Mouse (Mus musculus) testis, adult 2 months (tissue): ENCODE data around the gene Stam2. TPM values are rescaled to one million over a fixed set of nuclear protein-coding genes. Genes with fewer than 3 reads are reported as not detected.

Source experiments
- H3K27ac ChIP-seq: fragments of 200-500 bp; 2 replicates; pipeline ENCODE4 v1.5.1; 2012; ENCODE audit warnings: low read depth, low read length; ENCODE audit not compliant: control insufficient read depth, insufficient read depth
- H3K27me3 ChIP-seq: fragments of 200-500 bp; 2 replicates; pipeline ENCODE4 v1.6.1; 2012; ENCODE audit warnings: mild to moderate bottlenecking, low read length, moderate library complexity; ENCODE audit not compliant: control insufficient read depth, insufficient read depth
- H3K36me3 ChIP-seq: fragments of 200-500 bp; 2 replicates; pipeline ENCODE4 v1.6.1; 2012; ENCODE audit warnings: mild to moderate bottlenecking, low read length; ENCODE audit not compliant: control insufficient read depth, insufficient read depth
- H3K4me1 ChIP-seq: fragments of 200-500 bp; 2 replicates; pipeline ENCODE4 v1.6.1; 2012; ENCODE audit warnings: low read length; ENCODE audit not compliant: control insufficient read depth, insufficient read depth
- H3K4me3 ChIP-seq: fragments of 200-500 bp; 2 replicates; pipeline ENCODE4 v1.5.1; 2012; ENCODE audit warnings: low read depth, mild to moderate bottlenecking, low read length, moderate library complexity, mixed read lengths; ENCODE audit not compliant: control insufficient read depth
- CTCF ChIP-seq: fragments of 200-500 bp; IDR thresholded peaks from 2 replicates; pipeline ENCODE4 v1.5.1; 2012; ENCODE audit warnings: low read depth, mild to moderate bottlenecking, inconsistent platforms, low read length, moderate library complexity; ENCODE audit not compliant: control insufficient read depth, insufficient read depth, insufficient replicate concordance
- POLR2A ChIP-seq: fragments of 200-500 bp; IDR thresholded peaks from 2 replicates; pipeline ENCODE4 v1.6.1; 2012; ENCODE audit warnings: low read depth, mild to moderate bottlenecking, inconsistent platforms, low read length, moderate library complexity; ENCODE audit not compliant: control insufficient read depth
- polyA plus RNA-seq: library from polyadenylated mRNA; depleted of rRNA; stranded (reverse); fragments of >200 nt; gene quantifications from 2 replicates; pipeline ENCODE4 v1.2.3, GENCODE M21; 2012; rRNA removed

Gene Stam2
- polyA plus RNA-seq: 20.5 and 21.2 TPM in 2 replicates

DNA sequence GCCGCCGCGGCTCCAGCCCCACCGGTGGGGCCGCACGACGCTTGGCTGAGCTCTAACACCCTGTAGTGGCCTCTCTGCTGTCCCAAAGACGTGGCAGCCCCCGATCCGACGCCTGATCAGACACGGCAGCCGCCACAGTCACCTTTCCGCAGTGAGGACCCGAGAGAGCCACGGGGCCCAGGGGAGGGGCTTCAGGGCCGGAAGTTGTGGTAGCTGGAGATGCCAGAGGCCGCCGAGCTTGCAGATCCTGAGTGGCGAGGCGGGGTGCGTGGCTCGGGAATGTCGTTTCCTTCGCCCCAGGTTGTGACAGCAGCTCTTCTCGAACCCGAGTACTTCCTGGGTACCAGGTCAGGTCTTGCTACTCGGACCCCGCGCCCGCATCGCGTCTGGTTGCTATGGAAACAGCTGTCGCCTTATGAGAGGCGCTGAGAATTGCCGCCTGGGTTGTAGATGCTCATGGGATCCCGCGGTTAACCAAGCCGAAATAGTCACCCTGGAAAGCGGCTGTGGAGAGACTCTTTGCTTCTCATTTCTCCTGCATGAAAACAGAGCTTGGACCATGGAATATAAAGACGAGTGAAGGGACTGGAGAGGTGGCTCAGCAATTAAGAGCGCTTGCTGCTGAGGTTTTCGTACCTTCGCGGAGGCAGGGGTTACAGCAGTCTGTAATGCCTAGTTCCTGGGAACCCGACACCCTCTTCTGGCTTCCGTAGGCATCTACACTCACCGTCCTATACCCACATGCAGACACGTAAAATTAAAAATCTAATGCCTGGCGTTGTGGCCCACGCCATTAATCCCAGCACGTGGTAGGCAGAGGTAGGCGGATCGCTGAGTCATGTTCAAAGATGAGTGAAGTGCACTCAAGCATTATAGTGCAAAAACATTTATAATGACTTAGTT is at the start of gene Stam2:
Gene Stam2, minus strand, starts transcription at position 26 of the 903 bp plus-strand sequence.
- peak within 1 kb of the TSS; percentile 97 for H3K4me3 ChIP-seq
- peaks cover 3% of the 10 kb centered on the region; the same call in 1 of the 2 replicates for H3K4me1 ChIP-seq
- no peaks in the 10 kb centered on the region for H3K36me3 ChIP-seq
- no peaks in the 10 kb centered on the region for H3K27me3 ChIP-seq
- H3K27ac ChIP-seq: peak within 1 kb of the TSS; percentile 96
- TF ChIP-seq POLR2A: peak; percentile 55
- TF ChIP-seq CTCF: no peak

DNA sequence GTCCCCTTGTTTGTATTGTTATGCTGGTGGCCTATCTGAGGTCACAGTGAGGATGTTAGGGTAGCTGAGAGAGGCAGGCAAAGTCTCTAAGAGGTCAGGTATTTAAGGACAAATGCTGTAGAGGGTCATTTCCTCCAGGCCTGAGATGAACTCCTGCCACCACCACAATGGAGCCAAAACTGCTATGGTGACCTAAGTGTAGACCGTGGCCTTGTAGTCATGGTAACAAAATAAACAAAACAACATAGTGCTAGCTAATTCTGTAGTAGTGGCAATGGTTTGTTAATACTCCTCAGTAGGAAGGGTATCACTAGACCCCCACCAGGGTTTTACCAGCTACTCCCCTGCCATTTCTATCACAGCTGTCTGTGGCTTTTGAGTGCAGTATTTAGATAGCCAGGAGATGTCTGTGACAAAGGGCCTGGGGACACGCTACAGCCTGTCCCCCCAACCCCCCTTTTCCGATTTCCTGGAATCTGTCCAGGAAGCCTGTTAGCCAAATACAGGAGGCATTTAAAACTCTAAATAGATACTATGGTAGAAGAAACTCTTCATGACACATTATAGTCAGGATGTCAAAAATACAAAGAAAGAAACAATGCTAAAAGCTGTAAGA is 43.1 kb upstream of the Stam2 start:
- H3K27me3 ChIP-seq: no peaks in the 10 kb centered on the region
- no peak overlapping the region for H3K4me3 ChIP-seq
- H3K4me1 ChIP-seq: no peaks in the 10 kb centered on the region
- H3K27ac ChIP-seq: no peak overlapping the region
- H3K36me3 ChIP-seq: no peaks in the 10 kb centered on the region
- TF ChIP-seq POLR2A (no peak), CTCF (no peak)

DNA sequence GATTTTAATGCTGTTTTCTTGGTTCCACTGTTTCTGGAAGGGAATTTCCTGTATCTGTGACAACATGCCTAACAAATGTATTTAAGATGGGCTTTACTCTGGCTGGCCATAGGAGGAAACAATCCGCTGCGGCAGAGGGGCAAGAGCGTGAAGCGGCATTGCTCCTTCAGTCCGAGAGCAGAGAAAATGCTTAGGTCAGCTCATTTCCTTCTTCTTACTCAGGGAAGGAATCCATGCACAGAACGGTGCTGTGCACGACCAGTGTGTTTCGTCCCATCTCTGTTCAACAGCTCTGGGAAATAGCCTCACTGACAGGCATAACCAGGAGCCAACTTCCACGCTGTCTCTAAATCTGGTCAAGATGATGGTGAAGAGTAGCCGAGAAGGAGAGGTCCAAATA is 37.9 kb upstream of the Stam2 start:
- no peak for TF ChIP-seq CTCF
- no peak for TF ChIP-seq POLR2A
- Histone ChIP-seq H3K27me3 (no peaks in the 10 kb centered on the region), H3K36me3 (no peaks in the 10 kb centered on the region), H3K4me3 (peak overlapping the region; percentile 39), H3K4me1 (peaks cover 5% of the 10 kb centered on the region), H3K27ac (no peak overlapping the region)

DNA sequence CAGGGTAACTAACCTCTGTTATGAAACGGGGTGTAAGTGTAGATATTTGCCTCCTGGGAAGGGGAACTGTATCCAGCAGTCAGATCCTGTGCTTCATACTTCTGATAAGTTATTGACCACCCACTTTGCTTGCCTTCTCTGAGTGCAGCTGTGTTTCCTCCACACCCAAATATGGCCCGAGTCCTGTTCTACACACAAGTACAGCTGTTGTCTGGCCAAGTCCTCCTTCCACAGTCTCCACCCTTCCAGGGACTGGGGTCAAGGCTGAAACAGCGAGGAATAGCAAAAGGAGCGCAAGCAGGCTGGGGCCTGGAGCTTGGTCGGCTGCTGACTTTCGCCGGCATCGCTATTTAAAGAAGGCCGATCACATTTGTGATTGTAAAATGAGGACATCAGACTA is 37.3 kb upstream of the Stam2 start:
- no peaks in the 10 kb centered on the region for H3K36me3 ChIP-seq
- H3K27ac ChIP-seq: peak overlapping the region; percentile 40; the same call in 1 of the 2 replicates
- no peaks in the 10 kb centered on the region for H3K27me3 ChIP-seq
- no peak for TF ChIP-seq CTCF
- no peak for TF ChIP-seq POLR2A
- H3K4me3 ChIP-seq: peak overlapping the region; percentile 39; the same call in 1 of the 2 replicates
- peaks cover 5% of the 10 kb centered on the region for H3K4me1 ChIP-seq

DNA sequence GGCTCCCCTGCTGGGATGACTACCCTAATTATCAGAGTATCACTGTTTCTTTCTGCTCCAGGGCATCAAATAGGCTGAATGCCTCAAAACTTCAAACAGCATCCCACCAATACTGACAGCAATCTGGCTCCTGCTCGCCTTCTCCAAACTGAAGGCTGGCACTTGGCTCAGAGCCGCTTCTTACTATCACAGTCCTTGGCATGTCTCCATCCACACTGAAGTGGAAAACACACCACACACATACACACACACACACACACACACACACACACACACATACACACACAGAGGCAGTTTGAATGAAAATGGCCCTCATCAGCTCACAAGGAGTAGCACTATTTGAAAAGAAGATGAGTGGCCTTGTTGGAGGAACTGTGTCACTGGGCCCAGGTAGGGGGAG is 35.8 kb upstream of the Stam2 start:
- no peak overlapping the region for H3K27ac ChIP-seq
- TF ChIP-seq CTCF (no peak), POLR2A (no peak)

DNA sequence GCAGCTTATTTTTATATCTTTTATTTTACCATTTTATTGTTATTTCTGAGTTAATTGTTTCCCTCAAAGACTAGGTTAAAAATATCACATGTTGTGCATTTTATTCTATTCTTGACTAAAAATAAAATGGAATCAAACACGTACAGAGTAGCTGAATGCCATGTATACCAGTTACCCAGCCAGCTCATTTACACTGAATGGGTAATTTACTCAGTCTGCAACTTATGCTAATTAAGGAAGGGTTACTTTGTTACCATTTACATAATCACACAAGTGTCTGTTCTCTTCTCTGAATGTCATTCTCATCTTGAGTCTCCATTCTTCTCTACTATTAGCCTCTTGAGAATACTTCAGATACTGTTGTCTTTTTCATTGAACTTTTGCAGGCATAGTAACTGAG is 32.3 kb upstream of the Stam2 start:
- no peak overlapping the region for H3K4me3 ChIP-seq
- no peaks in the 10 kb centered on the region for H3K4me1 ChIP-seq
- H3K27ac ChIP-seq: no peak overlapping the region
- no peaks in the 10 kb centered on the region for H3K27me3 ChIP-seq
- TF ChIP-seq POLR2A: no peak
- no peak for TF ChIP-seq CTCF
- no peaks in the 10 kb centered on the region for H3K36me3 ChIP-seq

More for the DNA sequence above, 35.8 kb upstream of the Stam2 start:
- H3K4me3 ChIP-seq: no peak overlapping the region
- peaks cover 5% of the 10 kb centered on the region for H3K4me1 ChIP-seq
- H3K36me3 ChIP-seq: no peaks in the 10 kb centered on the region
- no peaks in the 10 kb centered on the region for H3K27me3 ChIP-seq

DNA sequence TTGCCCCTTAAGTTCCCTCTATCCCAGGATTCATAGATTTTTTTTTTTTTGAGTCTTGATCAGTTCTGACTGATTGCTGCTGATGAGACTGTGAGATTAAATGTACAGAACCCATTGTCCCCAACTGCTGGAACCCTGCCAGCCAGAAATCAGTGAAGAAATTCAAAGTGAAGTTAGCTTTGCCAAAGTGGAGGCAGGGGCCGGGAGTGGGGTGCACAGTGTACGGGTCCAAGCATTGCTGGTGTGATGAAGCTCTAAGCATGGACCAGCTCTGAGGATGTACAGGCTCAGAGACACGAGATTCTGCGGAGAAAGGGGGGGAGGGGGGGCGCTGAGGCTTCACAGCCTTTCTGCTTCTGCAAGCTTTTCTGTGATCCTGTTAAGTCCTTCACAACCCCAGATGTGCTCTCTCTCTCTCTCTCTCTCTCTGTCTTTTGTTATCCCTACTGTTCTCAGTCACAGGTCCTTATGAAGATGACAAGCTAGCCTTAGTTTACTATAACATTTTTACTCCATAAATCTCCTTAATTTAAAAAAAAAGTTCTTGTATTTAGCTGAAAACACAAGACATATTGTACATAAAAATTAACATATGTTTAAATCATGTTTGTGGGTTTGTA is 30.8 kb upstream of the Stam2 start:
- no peak overlapping the region for H3K27ac ChIP-seq
- no peaks in the 10 kb centered on the region for H3K27me3 ChIP-seq
- H3K4me3 ChIP-seq: no peak overlapping the region
- TF ChIP-seq CTCF (no peak), POLR2A (no peak)
- no peaks in the 10 kb centered on the region for H3K36me3 ChIP-seq
- no peaks in the 10 kb centered on the region for H3K4me1 ChIP-seq
